Mouse (Mus musculus): ENCODE results near the gene Ccdc63.
"Not testable (repeated sequence)": the region's sequence is repeated elsewhere in the genome, so short reads cannot be mapped to it uniquely, and the experiment has no call there.

Ccdc63 gene

DNA sequence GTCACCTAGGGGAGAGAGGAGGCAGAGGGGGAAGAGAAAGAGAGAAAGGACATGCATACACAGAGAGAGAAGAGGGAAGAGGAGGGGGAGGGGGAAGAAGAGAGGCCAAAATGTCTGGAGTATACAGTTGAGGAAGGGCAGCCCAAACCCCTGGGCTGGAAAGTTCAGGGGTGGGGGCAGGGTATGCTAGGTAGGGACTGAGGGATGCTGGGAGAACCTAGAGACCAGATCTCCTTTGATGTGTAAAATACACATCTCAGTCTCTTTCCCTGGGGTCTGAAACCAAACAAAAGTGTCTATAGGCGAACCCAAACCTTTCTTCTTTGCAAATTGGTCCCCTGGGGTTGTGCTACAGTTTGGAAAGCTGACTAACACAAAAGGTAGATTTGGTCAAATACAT lies 7.5 kb upstream of the Ccdc63 start:
- DNase-seq (ENCODE audit: low spot score in 2 of 2): no peak

- DNase-seq (ENCODE audit: low spot score in 2 of 2): no peak
Measured at GRCm38 (mm10) chr5:122146609-122147008, 6.0 kb upstream of the Ccdc63 start.

DNA sequence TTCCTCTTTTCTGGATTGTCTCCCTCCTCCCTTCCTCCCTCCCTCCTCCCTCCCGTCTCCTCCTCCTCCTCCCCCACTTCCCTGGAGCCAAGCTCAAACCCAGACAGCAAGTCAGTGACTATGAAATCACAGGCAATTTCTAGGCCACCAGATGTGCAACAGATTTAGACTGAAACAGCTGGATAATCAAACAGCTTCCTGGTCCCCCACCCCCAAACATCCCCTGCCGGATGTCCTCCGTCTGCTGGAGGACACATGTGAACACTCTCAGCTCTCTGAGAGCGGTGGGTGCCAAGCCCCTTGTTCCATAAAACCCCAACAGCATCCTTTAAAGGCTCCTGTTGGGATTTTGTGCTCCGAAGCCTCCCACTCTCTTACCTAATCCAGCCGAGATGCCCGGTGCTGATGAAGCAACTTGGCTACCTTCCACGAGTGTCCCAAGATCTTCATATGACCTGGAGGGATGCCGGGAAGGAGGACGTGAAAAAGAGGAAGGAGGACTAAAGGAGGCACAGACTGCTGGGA lies 5.5 kb upstream of the Ccdc63 start:
- peak; percentile 47 to 85 for DNase-seq (ENCODE audit: low spot score in 2 of 2)

DNA sequence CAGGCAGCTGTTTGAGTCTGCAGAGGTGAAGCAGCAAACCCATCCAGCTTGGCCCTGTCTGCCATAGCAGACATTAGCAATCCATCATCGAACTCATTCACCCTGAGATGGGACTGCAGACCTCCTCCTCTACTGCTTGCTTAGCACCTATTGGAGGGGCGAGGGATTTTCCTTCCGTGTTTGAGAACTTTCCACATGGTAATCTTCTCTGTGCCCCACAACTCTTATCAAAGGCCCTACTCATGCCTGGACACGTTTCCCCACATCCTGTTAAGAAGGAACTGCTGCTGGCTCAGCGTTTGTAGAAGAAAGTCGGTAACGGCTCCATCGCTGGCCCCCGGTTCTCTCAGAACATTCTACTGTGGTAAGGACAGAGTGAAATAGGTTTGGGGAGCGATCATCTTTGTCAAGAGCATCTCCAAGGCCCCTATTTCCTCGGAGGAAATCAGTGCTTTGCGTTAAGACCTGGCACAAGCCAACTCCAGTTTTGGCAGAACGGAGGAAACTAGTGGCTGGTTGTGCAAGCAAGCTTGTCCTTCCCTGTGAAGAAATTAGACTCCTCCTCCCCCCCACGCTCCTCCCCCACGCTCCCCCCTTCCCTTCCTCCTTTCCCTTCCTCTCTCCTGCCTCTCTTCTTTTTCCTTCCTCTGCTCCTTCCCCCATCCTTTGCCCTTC lies 4.9 kb upstream of the Ccdc63 start:
- DNase-seq (ENCODE audit: low spot score in 2 of 2): peak; percentile 67 to 68

GRCm38 (mm10) chr5:122144825-122145224 lies 4.2 kb upstream of the Ccdc63 start:
- DNase-seq (ENCODE audit: low spot score in 2 of 2): no peak

DNA sequence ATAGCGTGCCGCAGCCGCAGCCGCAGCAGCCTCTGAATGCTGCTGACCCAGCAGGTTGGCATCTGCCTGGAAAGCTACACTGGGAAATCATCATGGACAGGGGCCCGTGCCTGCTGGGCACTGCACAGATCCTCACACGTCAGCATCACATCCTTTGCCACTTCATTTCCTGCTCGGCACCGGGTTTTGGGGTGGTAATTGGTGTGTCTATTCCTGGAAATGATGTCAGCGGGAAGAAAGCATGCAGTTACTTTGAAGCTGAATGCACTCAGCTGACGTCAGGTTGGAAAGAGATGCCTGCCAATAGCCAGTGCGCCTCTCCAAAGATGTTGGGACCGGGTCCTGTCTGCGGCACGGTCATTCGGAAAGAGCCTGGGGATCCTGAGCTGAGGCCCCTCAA lies 2.9 kb upstream of the Ccdc63 start:
- DNase-seq (ENCODE audit: low spot score in 2 of 2): no peak

DNA sequence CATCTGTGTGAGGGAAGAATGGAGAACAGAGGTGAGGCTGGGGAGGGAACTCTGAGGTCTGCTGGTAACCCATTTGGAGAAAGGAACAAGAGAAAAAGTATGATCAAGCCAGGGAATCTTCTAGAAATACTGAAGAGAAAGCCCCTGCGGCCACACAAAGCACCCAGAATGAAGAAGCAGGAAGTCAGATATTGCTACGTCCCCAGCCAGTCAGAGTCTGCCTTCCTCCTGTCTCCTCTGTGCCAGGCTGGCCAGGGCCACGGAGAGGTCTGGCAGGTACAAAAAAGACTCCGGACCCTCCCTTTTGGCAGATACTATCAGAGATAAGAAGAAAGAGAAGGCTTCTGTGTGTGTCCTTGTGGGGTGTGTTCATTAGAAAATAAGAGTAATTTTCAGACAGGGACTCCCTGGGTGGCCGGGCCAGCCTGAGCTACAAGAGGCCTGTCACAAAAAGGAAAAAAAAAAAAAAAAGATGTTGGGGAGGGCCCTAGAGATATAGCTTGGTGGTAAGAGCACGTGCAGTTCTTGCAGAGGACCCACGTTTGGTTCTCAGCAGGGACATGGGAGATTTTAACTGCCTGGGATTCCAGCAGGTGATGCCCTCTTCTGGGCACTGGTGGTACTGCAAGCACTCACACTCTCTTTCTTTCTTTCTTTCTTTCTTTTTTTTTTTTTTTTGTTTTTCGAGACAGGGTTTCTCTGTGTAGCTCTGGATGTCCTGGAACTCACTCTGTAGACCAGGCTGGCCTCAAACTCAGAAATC lies 1.8 kb upstream of the Ccdc63 start:
- DNase-seq (ENCODE audit: low spot score in 2 of 2): no peak

GRCm38 (mm10) chr5:122139771-122140170 lies 852 bp downstream of the Ccdc63 start:
- not testable (repeated sequence) for DNase-seq (ENCODE audit: low spot score in 2 of 2)

GRCm38 (mm10) chr5:122138856-122139255 lies 1.8 kb downstream of the Ccdc63 start:
- no peak for DNase-seq (ENCODE audit: low spot score in 2 of 2)

DNA sequence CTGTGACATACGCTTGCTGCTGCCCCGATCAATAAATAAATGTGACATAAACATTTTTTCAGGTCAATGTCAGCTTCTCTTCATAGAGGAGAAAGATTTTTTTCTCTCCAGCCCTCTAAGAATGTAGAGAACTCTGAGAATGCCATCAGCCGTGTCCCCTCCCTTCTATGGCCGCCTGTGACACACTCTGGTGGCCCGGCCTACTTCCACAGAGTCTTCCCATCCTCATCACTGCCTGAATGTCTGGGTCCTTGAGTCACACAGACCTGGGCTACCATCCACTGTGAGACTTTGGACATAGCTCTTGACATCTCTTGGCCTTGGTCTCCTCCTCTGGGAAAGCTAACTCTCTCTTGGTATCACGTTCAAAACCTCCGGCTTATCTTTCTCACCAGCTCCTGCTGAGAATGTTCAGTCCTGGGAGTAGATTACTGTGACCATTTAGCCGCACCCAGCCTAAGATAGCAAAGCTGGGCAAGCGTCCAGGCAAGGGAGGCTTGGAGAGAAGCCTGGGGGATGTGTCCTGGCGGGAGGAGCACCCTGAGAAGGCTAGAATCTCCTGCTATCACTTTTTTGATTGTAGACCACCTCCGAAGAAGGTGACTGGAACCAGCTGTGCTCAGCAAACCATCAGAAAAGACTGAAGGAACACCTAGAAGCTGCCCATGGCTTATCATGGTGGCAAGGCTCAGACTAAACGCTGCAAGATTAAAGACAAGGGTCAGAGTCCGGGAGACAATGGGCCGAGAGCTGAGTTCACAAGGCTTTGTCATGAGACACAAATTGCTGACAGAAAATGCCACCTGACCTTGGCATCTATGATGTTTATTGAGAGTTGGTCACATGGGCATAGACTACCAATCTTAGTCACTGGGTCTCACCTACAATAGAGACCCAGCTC lies 3.9 kb downstream of the Ccdc63 start:
- DNase-seq (ENCODE audit: low spot score in 2 of 2): peak; percentile 36 to 55

DNA sequence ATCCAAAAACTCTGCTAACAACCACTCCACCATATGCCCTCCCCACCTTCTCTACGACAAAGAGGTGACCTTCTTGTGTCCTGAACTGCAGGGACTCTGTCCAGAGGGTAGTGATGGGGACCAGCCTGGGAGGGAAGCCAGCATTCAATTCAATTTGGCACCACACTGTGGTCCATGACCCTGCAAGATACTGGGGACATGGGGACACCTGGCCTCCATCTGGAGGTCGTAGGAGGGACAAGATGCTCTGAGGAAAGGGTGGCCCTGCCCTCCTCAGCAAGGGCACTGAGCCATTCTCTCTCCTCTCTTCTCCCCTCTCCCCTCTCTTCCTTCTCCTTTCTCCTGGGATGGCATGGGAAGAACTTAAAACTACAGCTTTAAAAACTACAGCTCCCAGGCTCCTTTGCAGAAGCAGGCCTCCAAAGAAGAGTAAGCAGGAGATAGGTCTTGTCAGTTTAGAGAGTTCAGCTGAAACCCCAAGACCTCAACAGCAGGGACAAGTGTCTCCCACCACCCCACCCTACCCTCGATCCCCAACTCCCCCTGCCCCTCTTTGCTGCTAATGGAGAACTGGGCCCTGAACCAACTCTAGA lies 5.2 kb downstream of the Ccdc63 start:
- no peak for DNase-seq (ENCODE audit: low spot score in 2 of 2)

- no peak for DNase-seq (ENCODE audit: low spot score in 2 of 2)
Measured at GRCm38 (mm10) chr5:122134395-122135289, 6.0 kb downstream of the Ccdc63 start.

DNA sequence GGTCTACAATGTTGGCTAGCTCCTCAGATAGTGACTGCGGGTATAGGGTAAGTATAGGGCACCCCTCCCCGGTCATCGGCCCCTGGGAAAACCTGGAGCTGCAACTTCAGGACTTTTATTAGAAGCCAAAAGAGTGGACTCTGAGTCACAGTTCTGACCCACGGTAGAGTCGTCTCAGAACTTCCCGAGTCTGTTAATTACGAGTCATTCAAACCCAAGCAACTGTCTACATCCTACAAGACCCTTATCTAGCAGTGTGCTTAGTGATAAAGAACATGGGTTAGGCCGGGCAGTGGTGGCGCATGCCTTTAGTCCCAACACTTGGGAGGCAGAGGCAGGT lies 7.6 kb downstream of the Ccdc63 start:
- DNase-seq (ENCODE audit: low spot score in 2 of 2): no peak

GRCm38 (mm10) chr5:122132167-122133049 lies 8.2 kb downstream of the Ccdc63 start:
- DNase-seq (ENCODE audit: low spot score in 2 of 2): no peak

DNA sequence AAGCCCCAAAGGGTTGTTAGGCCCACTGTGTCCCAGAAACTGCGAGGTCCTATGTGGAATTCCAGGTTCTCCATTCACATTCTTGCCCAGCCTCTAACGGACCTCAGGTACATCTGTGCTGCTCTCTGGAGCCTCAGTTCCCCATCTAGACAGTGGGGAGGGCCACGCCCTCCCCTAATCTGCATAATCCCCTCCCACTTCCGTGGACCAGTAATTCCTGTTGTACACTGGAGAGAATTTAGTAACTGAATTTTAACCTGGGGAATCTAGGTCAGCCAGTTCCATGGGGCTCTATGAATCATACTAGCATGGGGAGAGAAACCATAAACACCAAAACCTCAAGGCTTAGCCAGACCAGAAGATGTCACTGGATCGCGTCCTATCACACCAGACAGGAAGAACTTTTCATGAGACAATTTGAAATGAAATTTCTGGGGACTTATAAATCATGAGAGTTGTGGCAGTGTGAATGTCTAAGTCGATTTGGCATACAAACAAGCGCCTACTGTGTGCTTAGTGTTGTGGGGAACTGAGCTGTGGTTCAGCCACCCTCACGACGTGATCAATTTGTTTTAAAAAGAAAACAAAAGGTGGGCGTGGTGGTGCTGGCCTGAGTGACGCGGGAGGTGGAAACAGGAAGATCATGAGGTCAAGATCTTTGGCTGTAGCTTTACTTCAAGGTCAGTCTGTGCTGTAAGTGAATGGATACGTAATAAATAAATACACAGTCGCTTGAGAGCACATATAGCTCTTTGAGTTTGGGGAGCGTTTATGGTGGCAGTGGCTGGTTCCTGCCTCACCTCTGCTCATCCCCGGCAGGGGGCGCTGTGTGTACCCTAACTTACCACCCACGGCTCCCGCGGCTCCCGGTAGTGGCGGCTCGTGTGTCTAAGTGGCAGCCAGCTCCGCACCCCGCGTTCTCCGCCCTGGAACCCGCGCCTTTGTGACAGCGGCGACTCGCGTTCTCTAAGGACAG lies 9.3 kb downstream of the Ccdc63 start:
- peak; percentile 79 to 87 for DNase-seq (ENCODE audit: low spot score in 2 of 2)

GRCm38 (mm10) chr5:122130341-122130998 lies 10.2 kb downstream of the Ccdc63 start:
- DNase-seq (ENCODE audit: low spot score in 2 of 2): no peak

GRCm38 (mm10) chr5:122129068-122129655 lies 11.5 kb downstream of the Ccdc63 start:
- DNase-seq (ENCODE audit: low spot score in 2 of 2): peak; percentile 54 to 61

Measured in urinary bladder, postnatal 36 days (tissue).